Comparison of ENCODE assay signal across 16 mouse cellular contexts in the genomic region with DNA sequence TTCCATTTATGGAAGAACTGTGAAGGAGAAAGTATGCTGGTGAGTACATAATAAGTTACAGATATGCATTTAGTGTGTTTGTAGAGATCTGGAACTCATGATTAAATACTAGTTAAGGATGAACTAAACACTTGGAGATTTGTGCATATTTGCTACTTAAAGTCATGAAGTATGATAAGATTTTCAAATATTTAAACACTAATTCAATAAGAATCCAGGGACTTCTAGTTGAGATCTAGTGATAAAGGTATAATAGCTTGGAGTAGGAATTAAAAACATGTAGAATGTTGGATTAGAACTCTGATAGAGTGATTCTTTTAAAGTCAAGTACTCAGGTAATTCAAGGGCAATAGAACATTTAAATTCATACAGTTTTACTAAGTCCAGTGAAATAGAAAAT.
"Had no signal": no experiment of that assay in that cellular context is flagged by ENCODE, and none has a peak within 500 bp of the region (broad histone marks: within the 10 kb centered on the region; RNA-seq: fewer than 3 reads in every experiment).

No protein-coding gene starts in this region.

- H3K9ac ChIP-seq: neural tube, embryonic 13.5 days; neural tube, embryonic 15.5 days; stomach, embryonic 15.5 days had no signal

- H3K27ac ChIP-seq: neural tube, embryonic 13.5 days; neural tube, embryonic 15.5 days; stomach, embryonic 15.5 days; stomach, postnatal 0 days had no signal

- H3K27me3 ChIP-seq: neural tube, embryonic 13.5 days; neural tube, embryonic 15.5 days; stomach, embryonic 15.5 days had no signal

- H3K36me3 ChIP-seq: neural tube, embryonic 13.5 days; neural tube, embryonic 15.5 days; stomach, embryonic 15.5 days had no signal

- H3K4me2 ChIP-seq: neural tube, embryonic 13.5 days; neural tube, embryonic 15.5 days; stomach, embryonic 15.5 days had no signal

- H3K9me3 ChIP-seq: neural tube, embryonic 13.5 days; neural tube, embryonic 15.5 days; stomach, embryonic 15.5 days had no signal

- H3K4me1 ChIP-seq: neural tube, embryonic 13.5 days; neural tube, embryonic 15.5 days; stomach, embryonic 15.5 days had no signal

- DNase-seq: retina, postnatal 1 day; right cerebral cortex, adult 18-20 months; right cerebral cortex, postnatal 14 days; right cerebral cortex, postnatal 25 days; right cerebral cortex, postnatal 4 days; spleen, adult 18-20 months; thymus, adult 18-20 months; thymus, adult 2 months; thymus, postnatal 14 days; thymus, postnatal 25 days; thymus, postnatal 36 days; thymus, postnatal 4 days had no signal

- H3K4me3 ChIP-seq: neural tube, embryonic 13.5 days; neural tube, embryonic 15.5 days; stomach, embryonic 15.5 days had no signal
